Mouse (Mus musculus): ENCODE measurements around the gene Loxl1. TPM values are rescaled to one million over a fixed set of nuclear protein-coding genes. Genes with fewer than 3 reads are reported as not detected.
"Not testable (repeated sequence)": the region's sequence is repeated elsewhere in the genome, so short reads cannot be mapped to it uniquely, and the experiment has no call there.

Gene Loxl1
- polyA plus RNA-seq, 1 experiment: 2.3 TPM

DNA sequence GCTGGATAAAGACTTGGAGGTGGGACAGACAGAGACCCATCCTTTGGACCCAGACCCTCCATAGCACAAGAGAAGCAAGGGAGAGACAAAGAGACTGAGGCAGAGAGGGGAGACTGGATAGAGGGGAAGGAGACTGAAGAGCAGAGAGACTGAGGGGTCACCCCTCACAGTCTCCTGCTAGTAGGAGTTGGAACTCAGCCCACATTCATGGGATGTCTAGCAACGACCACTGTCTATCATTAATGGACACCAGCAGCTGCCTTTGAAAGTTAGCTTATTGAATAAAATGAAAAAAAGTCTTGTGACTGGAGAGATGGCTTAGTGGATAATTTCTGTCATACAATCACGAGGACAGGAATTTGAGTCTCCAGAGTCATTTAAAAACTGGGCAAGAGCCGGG lies 45.9 kb downstream of the Loxl1 start:
- no peaks in the 10 kb centered on the region for H3K4me1 ChIP-seq (ENCODE audit: control insufficient read depth, insufficient read depth, low read length)
- H3K27ac ChIP-seq (ENCODE audit: insufficient read depth, low read length): no peak overlapping the region
- WGBS: 56% methylated on average over 3 of the region's 3 CpGs
- no peaks in the 10 kb centered on the region for H3K27me3 ChIP-seq (ENCODE audit: control insufficient read depth, insufficient read depth, low read length)
- no peak overlapping the region for H3K4me3 ChIP-seq (replicated peaks; ENCODE audit: insufficient read depth, low read depth, low read length)
- no peak for DNase-seq
- TF ChIP-seq CTCF (IDR thresholded peaks at IDR 0.05; ENCODE audit: borderline replicate concordance, insufficient read depth, low read depth, low read length): no peak
- TF ChIP-seq POLR2A (IDR thresholded peaks at IDR 0.05; ENCODE audit: borderline replicate concordance, insufficient read depth, low read length): no peak

DNA sequence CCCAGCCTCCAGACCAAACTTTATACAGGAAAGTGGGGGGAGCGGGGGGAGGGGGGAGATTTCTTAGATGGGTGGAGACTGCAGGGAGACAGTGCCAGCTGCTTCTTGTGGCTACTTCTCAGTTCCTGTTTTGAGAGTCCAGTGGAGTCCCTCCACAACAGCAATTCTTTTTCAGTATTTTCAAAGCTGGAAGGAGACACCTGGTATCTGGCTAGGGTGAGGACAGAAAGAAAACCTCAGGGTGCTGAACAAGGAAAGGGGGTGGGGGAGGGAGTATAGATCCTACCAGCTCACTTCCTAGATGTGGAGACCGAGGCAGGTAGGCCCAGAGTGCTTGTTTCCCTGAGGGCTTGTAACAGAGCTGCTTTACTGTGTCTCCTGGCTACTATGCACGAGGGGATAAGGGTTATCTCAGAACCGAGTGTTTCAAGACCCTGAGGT lies 46.4 kb downstream of the Loxl1 start:
- Histone ChIP-seq H3K4me3 (replicated peaks; ENCODE audit: insufficient read depth, low read depth, low read length) (no peak overlapping the region), H3K4me1 (ENCODE audit: control insufficient read depth, insufficient read depth, low read length) (no peaks in the 10 kb centered on the region), H3K27me3 (ENCODE audit: control insufficient read depth, insufficient read depth, low read length) (no peaks in the 10 kb centered on the region), H3K27ac (ENCODE audit: insufficient read depth, low read length) (no peak overlapping the region)
- no peak for DNase-seq
- TF ChIP-seq POLR2A (IDR thresholded peaks at IDR 0.05; ENCODE audit: borderline replicate concordance, insufficient read depth, low read length) (no peak), CTCF (IDR thresholded peaks at IDR 0.05; ENCODE audit: borderline replicate concordance, insufficient read depth, low read depth, low read length) (no peak)
- WGBS: 39% methylated on average over 4 of the region's 4 CpGs

DNA sequence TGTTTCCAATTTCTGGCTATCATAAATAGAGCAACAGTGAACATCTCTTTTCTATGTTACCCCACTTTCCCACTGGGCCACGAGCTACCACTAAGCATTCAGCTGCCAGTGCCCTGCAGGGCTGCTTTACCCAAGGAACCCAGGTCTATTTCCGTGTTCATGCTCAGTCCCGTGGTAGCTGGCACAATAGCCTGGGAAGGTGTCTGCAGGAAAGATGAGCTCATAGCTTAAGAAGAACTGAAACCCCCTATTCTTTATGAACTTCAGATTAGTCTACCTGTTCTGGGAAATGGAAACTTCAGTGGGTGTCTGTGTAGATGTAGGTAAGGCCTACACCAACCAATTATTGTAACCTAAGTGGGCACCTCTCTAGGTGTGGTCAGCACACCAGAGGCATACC lies 47.6 kb downstream of the Loxl1 start:
- no peaks in the 10 kb centered on the region for H3K4me1 ChIP-seq (ENCODE audit: control insufficient read depth, insufficient read depth, low read length)
- 32% methylated on average over 3 of the region's 3 CpGs for WGBS
- no peak for TF ChIP-seq CTCF (IDR thresholded peaks at IDR 0.05; ENCODE audit: borderline replicate concordance, insufficient read depth, low read depth, low read length)
- TF ChIP-seq POLR2A (IDR thresholded peaks at IDR 0.05; ENCODE audit: borderline replicate concordance, insufficient read depth, low read length): no peak
- H3K27me3 ChIP-seq (ENCODE audit: control insufficient read depth, insufficient read depth, low read length): no peaks in the 10 kb centered on the region
- no peak overlapping the region for H3K27ac ChIP-seq (ENCODE audit: insufficient read depth, low read length)
- no peak overlapping the region for H3K4me3 ChIP-seq (replicated peaks; ENCODE audit: insufficient read depth, low read depth, low read length)
- no peak for DNase-seq

DNA sequence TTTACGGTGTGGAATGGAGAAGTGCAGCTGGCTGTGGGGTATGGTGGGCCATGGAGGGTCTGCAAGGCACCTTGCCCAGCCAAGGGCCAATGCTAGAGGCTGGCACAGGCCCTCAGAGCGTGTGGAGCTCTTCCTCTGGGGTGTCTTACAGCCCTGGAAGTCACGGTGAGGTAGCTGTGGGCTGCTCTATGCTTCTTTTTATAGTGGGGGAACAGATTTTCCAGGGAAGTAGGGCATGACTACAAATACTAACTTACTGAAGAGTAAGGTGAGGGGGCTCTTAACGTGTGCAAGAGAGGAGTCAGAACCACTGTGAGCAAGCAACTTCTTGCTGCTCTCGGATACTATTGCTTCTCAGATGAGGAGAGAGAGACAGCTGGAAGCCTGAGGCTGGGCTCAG lies 50.5 kb downstream of the Loxl1 start:
- no peaks in the 10 kb centered on the region for H3K4me1 ChIP-seq (ENCODE audit: control insufficient read depth, insufficient read depth, low read length)
- no peak overlapping the region for H3K4me3 ChIP-seq (replicated peaks; ENCODE audit: insufficient read depth, low read depth, low read length)
- TF ChIP-seq POLR2A (IDR thresholded peaks at IDR 0.05; ENCODE audit: borderline replicate concordance, insufficient read depth, low read length) (no peak), CTCF (IDR thresholded peaks at IDR 0.05; ENCODE audit: borderline replicate concordance, insufficient read depth, low read depth, low read length) (no peak)
- 94% methylated on average over 5 of the region's 5 CpGs for WGBS
- H3K27ac ChIP-seq (ENCODE audit: insufficient read depth, low read length): no peak overlapping the region
- DNase-seq: no peak
- no peaks in the 10 kb centered on the region for H3K27me3 ChIP-seq (ENCODE audit: control insufficient read depth, insufficient read depth, low read length)

DNA sequence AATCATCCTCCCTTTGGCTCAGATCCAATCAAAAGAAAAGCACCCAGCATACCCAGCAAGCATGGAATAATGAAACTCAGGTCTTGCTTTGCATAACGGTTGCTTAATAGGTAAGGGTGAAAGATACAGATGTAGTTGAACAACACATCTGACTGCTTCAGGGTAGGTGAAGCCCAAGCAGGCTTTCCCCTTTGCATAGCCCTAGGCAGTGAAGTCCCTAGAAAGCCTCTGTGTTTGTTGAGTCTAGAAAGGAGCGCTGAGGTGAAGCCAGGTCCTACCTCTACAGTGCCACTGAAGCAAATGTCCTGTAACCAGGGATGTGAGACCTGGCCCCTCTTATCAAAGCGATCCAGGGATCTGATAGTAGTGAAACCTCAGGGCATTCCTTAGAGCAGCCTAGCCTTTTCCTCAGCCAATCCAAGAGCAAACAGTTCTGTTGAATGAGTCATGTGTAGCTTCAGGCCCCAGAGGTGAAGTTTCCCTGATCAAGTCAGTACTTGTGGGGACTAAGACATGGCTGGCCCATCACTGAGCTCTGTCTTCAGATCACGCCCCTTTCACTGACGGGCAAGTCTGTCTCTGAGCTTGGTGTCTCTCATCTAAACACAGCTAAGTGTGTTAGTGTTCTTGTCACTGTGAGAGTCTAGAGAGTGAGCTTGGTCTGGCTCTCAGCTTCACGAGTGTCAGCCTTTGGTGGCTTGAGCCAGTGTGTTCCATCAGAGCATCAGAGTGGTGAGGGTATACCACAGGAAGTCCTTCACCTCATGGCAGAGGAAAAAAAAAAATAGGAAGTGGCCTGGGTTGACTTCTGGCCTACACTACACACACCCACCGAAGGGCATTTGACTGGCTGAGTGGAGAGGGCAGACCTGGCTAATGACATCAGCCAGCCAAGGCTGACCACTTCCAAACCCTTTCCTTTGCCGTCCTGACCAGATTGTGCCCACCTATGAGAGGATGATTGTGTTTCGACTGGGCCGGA lies 57.0 kb downstream of the Loxl1 start:
- 91% methylated on average over 10 of the region's 10 CpGs for WGBS
- H3K27me3 ChIP-seq (ENCODE audit: control insufficient read depth, insufficient read depth, low read length): no peaks in the 10 kb centered on the region
- TF ChIP-seq POLR2A (IDR thresholded peaks at IDR 0.05; ENCODE audit: borderline replicate concordance, insufficient read depth, low read length): no peak
- TF ChIP-seq CTCF (IDR thresholded peaks at IDR 0.05; ENCODE audit: borderline replicate concordance, insufficient read depth, low read depth, low read length): no peak
- H3K27ac ChIP-seq (ENCODE audit: insufficient read depth, low read length): no peak overlapping the region
- peaks cover 9% of the 10 kb centered on the region for H3K4me1 ChIP-seq (ENCODE audit: control insufficient read depth, insufficient read depth, low read length)
- H3K4me3 ChIP-seq (replicated peaks; ENCODE audit: insufficient read depth, low read depth, low read length): no peak overlapping the region
- DNase-seq: no peak

DNA sequence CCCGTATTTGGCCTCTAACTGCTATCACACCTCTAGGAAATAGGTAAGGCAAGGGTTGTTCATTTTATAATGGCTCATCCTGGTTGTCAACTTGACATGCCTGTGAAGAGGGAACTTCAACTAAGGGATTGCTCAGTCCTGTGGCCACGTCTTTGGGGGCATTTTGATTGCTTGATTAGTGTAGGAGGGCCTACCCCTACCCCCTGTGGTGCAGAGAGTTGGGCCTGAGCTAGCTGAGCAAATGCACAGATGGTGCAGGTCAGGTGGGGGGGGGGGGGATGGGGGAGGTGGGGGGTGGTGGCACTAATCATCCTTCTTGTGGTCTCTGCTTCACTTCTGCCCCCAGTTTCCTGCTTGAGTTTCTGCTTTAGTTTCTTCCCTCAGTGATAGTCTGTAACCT lies 57.9 kb downstream of the Loxl1 start:
- no peak overlapping the region for H3K4me3 ChIP-seq (replicated peaks; ENCODE audit: insufficient read depth, low read depth, low read length)
- no peak for TF ChIP-seq CTCF (IDR thresholded peaks at IDR 0.05; ENCODE audit: borderline replicate concordance, insufficient read depth, low read depth, low read length)
- no peak for TF ChIP-seq POLR2A (IDR thresholded peaks at IDR 0.05; ENCODE audit: borderline replicate concordance, insufficient read depth, low read length)
- no peaks in the 10 kb centered on the region for H3K27me3 ChIP-seq (ENCODE audit: control insufficient read depth, insufficient read depth, low read length)
- no peak overlapping the region for H3K27ac ChIP-seq (ENCODE audit: insufficient read depth, low read length)
- DNase-seq: no peak
- 48% methylated on average over 2 of the region's 2 CpGs for WGBS
- peaks cover 9% of the 10 kb centered on the region for H3K4me1 ChIP-seq (ENCODE audit: control insufficient read depth, insufficient read depth, low read length)

DNA sequence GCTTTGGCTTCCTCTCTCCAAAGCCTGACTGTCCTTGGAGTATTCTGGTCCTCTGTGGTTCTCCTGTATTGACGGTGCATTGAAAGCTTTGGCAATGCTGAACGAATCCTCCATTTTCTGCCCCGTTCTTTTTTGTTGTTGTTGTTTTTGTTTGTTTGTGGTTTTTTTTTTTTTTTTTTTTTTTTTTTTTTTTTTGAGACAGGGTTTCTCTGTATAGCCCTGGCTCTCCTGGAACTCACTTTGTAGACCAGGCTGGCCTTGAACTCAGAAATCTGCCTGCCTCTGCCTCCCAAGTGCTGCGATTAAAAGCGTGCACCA lies 59.2 kb downstream of the Loxl1 start:
- H3K4me3 ChIP-seq (replicated peaks; ENCODE audit: insufficient read depth, low read depth, low read length): peak overlapping the region; percentile 68
- peaks cover 10% of the 10 kb centered on the region for H3K4me1 ChIP-seq (ENCODE audit: control insufficient read depth, insufficient read depth, low read length)
- not testable (repeated sequence) for H3K27ac ChIP-seq (ENCODE audit: insufficient read depth, low read length); H3K27me3 ChIP-seq (ENCODE audit: control insufficient read depth, insufficient read depth, low read length); DNase-seq
- 61% methylated on average over 5 of the region's 5 CpGs for WGBS

DNA sequence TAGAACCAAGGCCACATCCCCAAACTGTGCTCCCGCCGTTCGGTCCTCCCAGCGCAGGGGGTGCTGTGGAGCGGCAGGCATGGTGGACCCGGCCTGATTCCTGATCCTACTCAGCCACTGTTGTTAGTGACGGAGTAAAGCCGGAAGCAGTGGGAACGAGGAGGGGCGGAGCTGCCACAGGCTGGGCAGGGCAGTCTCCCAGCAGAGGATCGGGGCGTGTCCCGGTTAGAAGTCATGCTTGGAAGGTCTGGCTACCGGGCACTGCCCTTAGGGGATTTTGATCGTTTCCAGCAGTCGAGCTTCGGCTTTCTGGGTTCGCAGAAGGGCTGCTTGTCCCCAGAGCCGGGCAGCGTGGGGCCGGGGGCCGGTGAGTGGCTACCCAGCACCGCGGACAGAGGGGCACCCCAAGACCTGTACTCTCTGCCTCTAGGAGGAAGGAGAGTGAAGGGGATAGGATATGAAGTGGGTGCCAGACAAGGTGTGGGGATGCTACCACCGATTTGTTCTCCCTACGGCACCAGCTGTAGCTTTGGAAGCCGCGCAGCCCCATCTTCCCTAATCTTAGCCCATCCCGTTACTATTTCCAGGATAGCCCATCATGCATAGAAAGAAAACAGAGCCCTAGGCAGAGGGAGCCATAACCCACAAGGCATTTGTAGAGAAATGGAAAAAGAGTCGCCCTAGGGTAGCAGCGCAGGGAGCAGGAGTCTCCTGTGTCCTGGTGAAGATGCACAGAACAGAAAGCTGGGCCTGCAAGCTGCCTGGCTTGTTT lies 59.8 kb downstream of the Loxl1 start, which contains the start of gene Stoml1:
Gene Stoml1, plus strand, starts transcription at position 132 of the 772 bp plus-strand sequence.
- Histone ChIP-seq H3K27me3 (ENCODE audit: control insufficient read depth, insufficient read depth, low read length) (no peaks in the 10 kb centered on the region), H3K27ac (ENCODE audit: insufficient read depth, low read length) (no peak within 1 kb of the TSS), H3K4me1 (ENCODE audit: control insufficient read depth, insufficient read depth, low read length) (peaks cover 12% of the 10 kb centered on the region), H3K4me3 (replicated peaks; ENCODE audit: insufficient read depth, low read depth, low read length) (peak within 1 kb of the TSS; percentile 68)
- TF ChIP-seq POLR2A (IDR thresholded peaks at IDR 0.05; ENCODE audit: borderline replicate concordance, insufficient read depth, low read length) (peak; percentile 86), CTCF (IDR thresholded peaks at IDR 0.05; ENCODE audit: borderline replicate concordance, insufficient read depth, low read depth, low read length) (peak; percentile 95)
- DNase-seq: peak; percentile 92 to 93
- 1% methylated on average over 31 of the region's 31 CpGs for WGBS

DNA sequence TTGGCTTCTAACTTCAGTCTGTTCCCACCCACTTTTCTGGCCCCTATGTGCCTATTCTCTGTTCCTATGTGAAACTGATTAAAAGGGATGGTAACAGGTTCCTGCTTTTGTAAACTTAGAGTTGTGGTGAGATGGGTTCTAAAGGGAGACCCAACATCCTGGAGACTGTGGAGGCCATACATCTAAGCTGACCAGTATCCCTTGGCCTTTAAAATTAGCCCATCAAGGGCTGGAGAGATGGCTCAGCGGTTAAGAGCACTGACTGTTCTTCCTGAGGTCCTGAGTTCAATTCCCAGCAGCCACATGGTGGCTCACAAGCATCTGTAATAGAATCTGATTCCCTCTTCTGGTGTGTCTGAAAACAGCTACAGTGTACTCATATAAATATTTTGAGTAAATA lies 62.3 kb downstream of the Loxl1 start:
- H3K4me3 ChIP-seq (replicated peaks; ENCODE audit: insufficient read depth, low read depth, low read length); DNase-seq; H3K27me3 ChIP-seq (ENCODE audit: control insufficient read depth, insufficient read depth, low read length); H3K27ac ChIP-seq (ENCODE audit: insufficient read depth, low read length): not testable (repeated sequence)
- peaks cover 13% of the 10 kb centered on the region for H3K4me1 ChIP-seq (ENCODE audit: control insufficient read depth, insufficient read depth, low read length)
- WGBS: 86% methylated on average over 1 of the region's 1 CpGs
